Mouse (Mus musculus) adipose tissue, adult 10 weeks (tissue): ENCODE results near the gene Agbl4. TPM values are rescaled to one million over a fixed set of nuclear protein-coding genes. Genes with fewer than 3 reads are reported as not detected.

Experiments used
- polyA plus RNA-seq: library from polyadenylated mRNA; stranded (reverse); fragments of 350-450 nt; fragmentation: Illumina TruSeq; extraction: RNeasy Lipid Tissue Mini Kit (QIAGEN cat#74804); gene quantifications from one replicate; pipeline ENCODE4 v1.2.3, GENCODE M21; 2014; ENCODE audit warnings: low read depth, low replicate concordance

Gene Agbl4
- polyA plus RNA-seq: 1.2 TPM

DNA sequence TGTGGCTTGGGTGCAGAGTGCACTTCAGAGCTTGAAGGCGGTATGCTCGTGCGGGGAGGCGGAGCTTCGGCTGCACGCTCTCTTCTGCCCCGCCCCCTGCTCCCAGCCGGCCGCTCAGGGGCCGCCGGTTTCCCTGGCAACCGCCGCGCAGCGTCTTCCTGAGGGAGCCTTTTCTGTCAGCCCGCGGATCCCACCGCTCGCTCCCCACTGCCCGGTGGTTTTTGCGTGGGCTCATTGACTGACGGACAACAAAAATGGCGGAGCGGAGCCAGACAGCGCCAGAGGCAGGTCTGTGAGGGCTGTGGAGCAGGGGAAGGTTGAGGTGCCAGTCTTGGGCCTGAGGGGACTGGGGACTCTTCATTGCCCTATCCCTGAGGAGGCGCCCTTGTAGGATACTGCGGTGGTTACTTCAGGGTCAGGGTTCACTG, at the start of gene Agbl4:
Gene Agbl4, plus strand, starts transcription at position 44 of the 428 bp plus-strand sequence.

GRCm38 (mm10) chr4:110351178-110352000, 46.1 kb upstream of the Agbl4 start, which contains the start of gene Elavl4:
Gene Elavl4 (minus strand): TSS chr4:110351909.

GRCm38 (mm10) chr4:111414818-111415488, 1017.5 kb downstream of the Agbl4 start, which contains the start of gene Bend5:
Gene Bend5 (plus strand): TSS chr4:111415006.

Other genes starting within 250 kb of the Agbl4 start
- not detected for gene Elavl4, start 45.8 kb upstream of the Agbl4 start, polyA plus RNA-seq